Comparison of ENCODE assay signal across 9 mouse cellular contexts in genomic region chr5:24603431-24604010, GRCm38 (mm10). TPM values are rescaled to one million over a fixed set of nuclear protein-coding genes. Genes with fewer than 3 reads are reported as not detected.
DNase-seq lines count a peak whose midpoint lies in the region; ATAC-seq and TF ChIP-seq lines count a peak whose summit lies in the region.
"Had no signal": no experiment of that assay in that cellular context is flagged by ENCODE, and none has a peak within 500 bp of the region (broad histone marks: within the 10 kb centered on the region; RNA-seq: fewer than 3 reads in every experiment).

No protein-coding gene starts in this region.

- no peak for ATAC-seq in lung, embryonic 16.5 days (ENCODE audit: low read depth)
- no peak for ATAC-seq in intestine, postnatal 0 days
- ATAC-seq in stomach, embryonic 14.5 days (ENCODE audit: insufficient number of reproducible peaks, insufficient read depth, low FRiP score, low read depth) = no peak

- TF ChIP-seq POLR2A in lung, adult 2 months (IDR thresholded peaks at IDR 0.05; ENCODE audit: borderline replicate concordance, extremely low read depth, low read depth, low read length) = no peak

- peak; percentile 29 for DNase-seq in adrenal gland, adult 2 months
- DNase-seq in adrenal gland, adult 8-10 months = no peak
- DNase-seq in lung, adult 2 months = no peak
- DNase-seq in gastrocnemius, adult 18-20 months (ENCODE audit: low spot score) = no peak
- DNase-seq in urinary bladder, postnatal 36 days (ENCODE audit: low spot score in 2 of 2) = no peak

- no peak for TF ChIP-seq CTCF in lung, adult 2 months (IDR thresholded peaks at IDR 0.05; ENCODE audit: insufficient read depth, low read length)
- no peak for TF ChIP-seq CTCF in intestine, postnatal 0 days (IDR thresholded peaks at IDR 0.05; ENCODE audit: low read depth)

- no peaks in the 10 kb centered on the region for H3K9me3 ChIP-seq in lung, embryonic 16.5 days (ENCODE audit: control insufficient read depth, low read length)
- H3K9me3 ChIP-seq in intestine, postnatal 0 days (ENCODE audit: control insufficient read depth) = no peaks in the 10 kb centered on the region
- H3K9me3 ChIP-seq in stomach, embryonic 14.5 days (ENCODE audit: control insufficient read depth, low read depth, low read length) = no peaks in the 10 kb centered on the region

- peak overlapping the region; percentile 100 for H3K27ac ChIP-seq in lung, embryonic 16.5 days (ENCODE audit: low read length)
- peak overlapping the region; percentile 35; the same call in 1 of the 2 replicates for H3K27ac ChIP-seq in intestine, postnatal 0 days (ENCODE audit: low read depth, low read length)
- peak overlapping the region; percentile 100 for H3K27ac ChIP-seq in stomach, embryonic 14.5 days (ENCODE audit: low read length)

- peak overlapping the region; percentile 85 for H3K9ac ChIP-seq in lung, embryonic 16.5 days (ENCODE audit: low read length)
- no peak overlapping the region for H3K9ac ChIP-seq in intestine, postnatal 0 days (ENCODE audit: low read depth, low read length)
- H3K9ac ChIP-seq in stomach, embryonic 14.5 days (replicated peaks; ENCODE audit: low read depth, low read length) = no peak overlapping the region

- H3K36me3 ChIP-seq in lung, embryonic 16.5 days (ENCODE audit: control insufficient read depth, insufficient read depth, low read length) = no peaks in the 10 kb centered on the region
- no peaks in the 10 kb centered on the region for H3K36me3 ChIP-seq in intestine, postnatal 0 days (ENCODE audit: control insufficient read depth, insufficient read depth)
- no peaks in the 10 kb centered on the region for H3K36me3 ChIP-seq in stomach, embryonic 14.5 days (ENCODE audit: control insufficient read depth, insufficient read depth, low read length)

- H3K4me3 ChIP-seq in lung, embryonic 16.5 days (ENCODE audit: low read length) = peak overlapping the region; percentile 70
- H3K4me3 ChIP-seq in lung, adult 2 months (replicated peaks; ENCODE audit: extremely low read depth, low read depth, low read length) = no peak overlapping the region
- peak overlapping the region; percentile 62; the same call in 1 of the 2 replicates for H3K4me3 ChIP-seq in intestine, postnatal 0 days (ENCODE audit: low read depth, low read length)
- peak overlapping the region; percentile 68; the same call in 1 of the 2 replicates for H3K4me3 ChIP-seq in stomach, embryonic 14.5 days (ENCODE audit: low read depth, low read length)

- H3K4me1 ChIP-seq in lung, embryonic 16.5 days (replicated peaks; ENCODE audit: control insufficient read depth, insufficient read depth, low read length) = peaks cover 45% of the 10 kb centered on the region
- H3K4me1 ChIP-seq in lung, adult 2 months (ENCODE audit: control insufficient read depth, insufficient read depth, low read length) = peaks cover 19% of the 10 kb centered on the region
- 0 out of 2 replicates have a peak, but pooled peaks cover 3% of the 10 kb centered on the region for H3K4me1 ChIP-seq in intestine, postnatal 0 days (replicated peaks; ENCODE audit: control insufficient read depth, insufficient read depth, low read length)
- peaks cover 48% of the 10 kb centered on the region for H3K4me1 ChIP-seq in stomach, embryonic 14.5 days (ENCODE audit: control insufficient read depth, insufficient read depth, low read length)

- no peaks in the 10 kb centered on the region for H3K27me3 ChIP-seq in lung, embryonic 16.5 days (ENCODE audit: control insufficient read depth, insufficient read depth, low read depth, low read length)
- H3K27me3 ChIP-seq in intestine, postnatal 0 days (replicated peaks; ENCODE audit: control insufficient read depth, insufficient read depth, low read length) = peaks cover 24% of the 10 kb centered on the region
- no peaks in the 10 kb centered on the region for H3K27me3 ChIP-seq in stomach, embryonic 14.5 days (ENCODE audit: control insufficient read depth, insufficient read depth, low read length)

- 61% methylated on average over 8 of the region's 8 CpGs for WGBS in lung, embryonic 16.5 days
- 69% methylated on average over 8 of the region's 8 CpGs for WGBS in lung, adult 2 months
- WGBS in intestine, postnatal 0 days = 65% methylated on average over 8 of the region's 8 CpGs
- WGBS in stomach, embryonic 14.5 days = 58% methylated on average over 8 of the region's 8 CpGs

- H3K4me2 ChIP-seq in lung, embryonic 16.5 days (ENCODE audit: low read depth, low read length) = peak overlapping the region; percentile 85
- H3K4me2 ChIP-seq in intestine, postnatal 0 days (replicated peaks; ENCODE audit: low read depth) = peak overlapping the region; percentile 96
- H3K4me2 ChIP-seq in stomach, embryonic 14.5 days (replicated peaks; ENCODE audit: low read depth, low read length) = peak overlapping the region; percentile 89

RNA-seq across cellular contexts. Expression of gene Chpf2, which starts 17.0 kb away (rescaled TPM):
- 10 to 100 TPM; 37.9 to 49.7 TPM for total RNA-seq in adrenal gland, adult 2 months (2021)
- polyA plus RNA-seq in adrenal gland, adult 2 months (2012; rRNA removed) = 60.0 and 76.6 TPM in 2 replicates
- total RNA-seq in adrenal gland, adult 8-10 months (2022) = 10 to 100 TPM; 38.1 to 70.3 (median 57.1) TPM
- polyA plus RNA-seq in lung, embryonic 16.5 days (2015; fragmentation: Nextera tagmentation; extraction: Ambion mirVana) = 19.4 and 20.2 TPM in 2 replicates
- 39.3 and 47.2 TPM in 2 replicates for polyA plus RNA-seq in lung, adult 2 months (2012; rRNA removed)
- 23.5 and 24.4 TPM in 2 replicates for polyA plus RNA-seq in intestine, postnatal 0 days (2015; fragmentation: Nextera tagmentation; extraction: Ambion mirVana)
- 11.3 and 13.4 TPM in 2 replicates for polyA plus RNA-seq in stomach, embryonic 14.5 days (2014; fragmentation: Nextera tagmentation; extraction: Ambion mirVana)
- 10 to 100 TPM in 1 of 2 experiments, 1 to 10 TPM in 1; 8.9 to 10.3 TPM for total RNA-seq in gastrocnemius, adult 18-20 months (2021)

RNA-seq across cellular contexts. Expression of gene Smarcd3, which starts 20.7 kb away (rescaled TPM):
- total RNA-seq in adrenal gland, adult 2 months (2021) = 10 to 100 TPM; 14.2 to 25.0 TPM
- 53.1 and 71.3 TPM in 2 replicates for polyA plus RNA-seq in adrenal gland, adult 2 months (2012; rRNA removed)
- total RNA-seq in adrenal gland, adult 8-10 months (2022) = 10 to 100 TPM; 14.3 to 42.2 (median 24.7) TPM
- polyA plus RNA-seq in lung, embryonic 16.5 days (2015; fragmentation: Nextera tagmentation; extraction: Ambion mirVana) = 21.1 and 22.2 TPM in 2 replicates
- 21.3 and 22.2 TPM in 2 replicates for polyA plus RNA-seq in lung, adult 2 months (2012; rRNA removed)
- polyA plus RNA-seq in intestine, postnatal 0 days (2015; fragmentation: Nextera tagmentation; extraction: Ambion mirVana) = 6.6 and 6.8 TPM in 2 replicates
- 35.6 and 36.2 TPM in 2 replicates for polyA plus RNA-seq in stomach, embryonic 14.5 days (2014; fragmentation: Nextera tagmentation; extraction: Ambion mirVana)
- 100 to 1,000 TPM; 199 to 207 TPM for total RNA-seq in gastrocnemius, adult 18-20 months (2021)

RNA-seq across cellular contexts. Expression of gene Abcf2, which starts 26.3 kb away (rescaled TPM):
- 10 to 100 TPM; 72.0 TPM for total RNA-seq in adrenal gland, adult 2 months (2021)
- polyA plus RNA-seq in adrenal gland, adult 2 months (2012; rRNA removed) = 66.9 and 82.4 TPM in 2 replicates
- 10 to 100 TPM; 59.5 to 89.6 (median 75.2) TPM for total RNA-seq in adrenal gland, adult 8-10 months (2022)
- 88.9 and 93.4 TPM in 2 replicates for polyA plus RNA-seq in lung, embryonic 16.5 days (2015; fragmentation: Nextera tagmentation; extraction: Ambion mirVana)
- 43.6 and 48.7 TPM in 2 replicates for polyA plus RNA-seq in lung, adult 2 months (2012; rRNA removed)
- 40.1 and 40.5 TPM in 2 replicates for polyA plus RNA-seq in intestine, postnatal 0 days (2015; fragmentation: Nextera tagmentation; extraction: Ambion mirVana)
- 79.5 and 89.2 TPM in 2 replicates for polyA plus RNA-seq in stomach, embryonic 14.5 days (2014; fragmentation: Nextera tagmentation; extraction: Ambion mirVana)
- 100 to 1,000 TPM; 108 to 112 TPM for total RNA-seq in gastrocnemius, adult 18-20 months (2021)

RNA-seq across cellular contexts. Expression of gene 4931409K22Rik, which starts 46.9 kb away (rescaled TPM):
- total RNA-seq in adrenal gland, adult 2 months (2021) = not detected
- not detected in 2 replicates for polyA plus RNA-seq in adrenal gland, adult 2 months (2012; rRNA removed)
- not detected for total RNA-seq in adrenal gland, adult 8-10 months (2022)
- polyA plus RNA-seq in lung, embryonic 16.5 days (2015; fragmentation: Nextera tagmentation; extraction: Ambion mirVana) = 0.14 TPM in 1 of 2 replicates, not detected in the other
- polyA plus RNA-seq in lung, adult 2 months (2012; rRNA removed) = not detected in 2 replicates
- polyA plus RNA-seq in intestine, postnatal 0 days (2015; fragmentation: Nextera tagmentation; extraction: Ambion mirVana) = not detected in 2 replicates
- polyA plus RNA-seq in stomach, embryonic 14.5 days (2014; fragmentation: Nextera tagmentation; extraction: Ambion mirVana) = 0.10 TPM in 2 replicates
- not detected for total RNA-seq in gastrocnemius, adult 18-20 months (2021)
- total RNA-seq: hematopoietic stem cell, adult 5-6 weeks had no signal

Comparison
In these comparisons a context has a peak if more than half of its experiments do, and no peak if none do; other contexts are left out.
1. H3K27ac ChIP-seq: peak in every context shown above with its lines; median percentile 100 in lung, embryonic 16.5 days; 100 in stomach, embryonic 14.5 days; 35 in intestine, postnatal 0 days.